Mouse (Mus musculus) forebrain, embryonic 14.5 days (tissue): ENCODE data around the gene Asxl2. TPM values are rescaled to one million over a fixed set of nuclear protein-coding genes. Genes with fewer than 3 reads are reported as not detected.

Source experiments
- ATAC-seq: fragments of 200-750 bp; cut with Nextera tagmentation; 2 replicates; pipeline ENCODE4 v1.8.0; 2017; ENCODE audit warnings: mild to moderate bottlenecking, moderate library complexity
- DNase-seq: peaks from one replicate; pipeline ENCODE4 v3.0.0-alpha.2; 2015; ENCODE audit warnings: low spot score
- H3K27ac ChIP-seq: fragments of 300-500 bp; sonication (generic); 2 replicates; pipeline ENCODE4 v1.5.1; 2014; ENCODE audit warnings: low read depth, mild to moderate bottlenecking, control low read depth, low read length, moderate library complexity
- H3K27me3 ChIP-seq: fragments of 300-500 bp; sonication (generic); replicated peaks from 2 replicates; pipeline ENCODE4 v1.6.1; 2014; ENCODE audit warnings: low read length, control low read depth, mixed read lengths; ENCODE audit not compliant: control insufficient read depth, insufficient read depth
- H3K36me3 ChIP-seq: fragments of 300-500 bp; sonication (generic); 2 replicates; pipeline ENCODE4 v1.6.1; 2014; ENCODE audit warnings: low read length, control low read depth; ENCODE audit not compliant: control insufficient read depth, insufficient read depth
- H3K4me1 ChIP-seq: fragments of 300-500 bp; sonication (generic); 2 replicates; pipeline ENCODE4 v1.6.1; 2014; ENCODE audit warnings: antibody characterized with exemption, low read length, control low read depth; ENCODE audit not compliant: control insufficient read depth, insufficient read depth
- H3K4me2 ChIP-seq: fragments of 300-500 bp; sonication (generic); 2 replicates; pipeline ENCODE4 v1.6.1; 2014; ENCODE audit warnings: mild to moderate bottlenecking, control low read depth, low read length
- H3K4me3 ChIP-seq: fragments of 300-500 bp; sonication (generic); 2 replicates; pipeline ENCODE4 v1.5.1; 2014; ENCODE audit warnings: low read depth, low read length, control low read depth
- H3K9ac ChIP-seq: fragments of 300-500 bp; sonication (generic); 2 replicates; pipeline ENCODE4 v1.6.1; 2014; ENCODE audit warnings: mild to moderate bottlenecking, low read length, control low read depth, moderate library complexity
- H3K9me3 ChIP-seq: fragments of 300-500 bp; sonication (generic); replicated peaks from 2 replicates; pipeline ENCODE4 v1.6.1; 2016; ENCODE audit warnings: low read length, control low read depth, mixed read lengths; ENCODE audit not compliant: control insufficient read depth
- WGBS: fragments of 180-500 bp; shearing (Covaris S2); extraction: QIAGEN DNeasy Blood & Tissue Kit; methylation state at CpG from one replicate; pipeline ENCODE4 v1.1.7; 2014; 5-methylcytosine and 5-hydroxymethylcytosine counted together
- polyA plus RNA-seq: library from polyadenylated mRNA; unstranded; fragments of >200 nt; fragmentation: Nextera tagmentation; extraction: Ambion mirVana; gene quantifications from 2 replicates; pipeline ENCODE4 v1.2.1, GENCODE M21; 2014

The Asxl2 gene
- polyA plus RNA-seq, 1 experiment from 2014 or later, result 8.9 TPM

DNA sequence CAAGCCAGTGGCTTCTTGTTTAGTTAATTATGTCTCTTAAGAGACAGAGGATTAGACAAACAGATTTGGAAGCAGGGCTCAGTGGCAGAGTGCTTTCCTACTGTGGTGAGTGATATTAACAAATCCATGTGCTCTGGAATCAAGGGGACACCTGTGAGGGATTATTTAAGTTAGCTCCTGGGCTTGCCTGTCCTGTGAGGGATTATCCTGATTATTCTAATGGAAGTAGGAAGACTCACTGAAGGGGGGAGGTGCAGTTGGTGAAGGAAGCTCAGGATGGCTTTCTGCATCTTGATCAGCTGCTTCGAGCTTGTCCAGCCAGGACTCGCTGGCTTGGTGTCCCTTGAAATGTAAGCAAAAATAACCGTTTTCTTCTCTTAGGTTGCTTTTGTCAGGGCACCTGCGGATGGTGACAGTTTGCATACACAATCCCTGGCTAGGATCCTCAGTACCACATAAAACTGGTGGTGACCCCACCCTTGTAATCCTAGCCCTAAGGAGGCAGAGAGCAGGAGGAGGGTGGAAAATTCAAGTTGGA is 119.5 kb downstream of the Asxl2 start:
- Histone ChIP-seq H3K9me3 (no peaks in the 10 kb centered on the region), H3K4me3 (no peak overlapping the region), H3K27me3 (no peaks in the 10 kb centered on the region), H3K36me3 (no peaks in the 10 kb centered on the region), H3K27ac (no peak overlapping the region), H3K4me2 (no peak overlapping the region), H3K9ac (no peak overlapping the region), H3K4me1 (no peaks in the 10 kb centered on the region)
- 21% methylated on average over 4 of the region's 4 CpGs for WGBS
- ATAC-seq (no peak), DNase-seq (no peak)

DNA sequence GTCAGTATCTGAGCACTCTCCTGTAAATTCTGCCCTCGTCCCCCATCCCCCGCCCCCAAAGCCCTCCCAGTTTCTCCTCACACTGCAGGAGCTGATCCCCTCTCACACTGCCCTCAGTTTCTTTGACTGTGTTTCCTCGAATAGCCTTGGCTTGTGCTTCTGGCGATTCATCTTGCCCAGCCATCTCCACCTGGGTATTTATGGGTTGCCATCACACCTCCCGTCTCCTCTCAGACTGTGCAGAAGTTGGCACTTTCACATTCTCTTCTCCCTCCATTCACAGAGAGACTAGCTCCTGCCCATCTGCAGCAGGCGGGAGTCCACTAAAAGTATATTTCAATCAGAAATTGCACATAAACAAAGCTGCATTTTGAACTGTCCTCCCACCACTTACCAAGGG is 120.1 kb downstream of the Asxl2 start:
- H3K9ac ChIP-seq, result no peak overlapping the region
- H3K4me3 ChIP-seq, result no peak overlapping the region
- WGBS, result 34% methylated on average over 6 of the region's 6 CpGs
- H3K4me1 ChIP-seq, result no peaks in the 10 kb centered on the region
- no peak overlapping the region for H3K4me2 ChIP-seq
- H3K36me3 ChIP-seq, result no peaks in the 10 kb centered on the region
- no peaks in the 10 kb centered on the region for H3K9me3 ChIP-seq
- H3K27me3 ChIP-seq, result no peaks in the 10 kb centered on the region
- H3K27ac ChIP-seq, result no peak overlapping the region
- DNase-seq, result no peak
- no peak for ATAC-seq

DNA sequence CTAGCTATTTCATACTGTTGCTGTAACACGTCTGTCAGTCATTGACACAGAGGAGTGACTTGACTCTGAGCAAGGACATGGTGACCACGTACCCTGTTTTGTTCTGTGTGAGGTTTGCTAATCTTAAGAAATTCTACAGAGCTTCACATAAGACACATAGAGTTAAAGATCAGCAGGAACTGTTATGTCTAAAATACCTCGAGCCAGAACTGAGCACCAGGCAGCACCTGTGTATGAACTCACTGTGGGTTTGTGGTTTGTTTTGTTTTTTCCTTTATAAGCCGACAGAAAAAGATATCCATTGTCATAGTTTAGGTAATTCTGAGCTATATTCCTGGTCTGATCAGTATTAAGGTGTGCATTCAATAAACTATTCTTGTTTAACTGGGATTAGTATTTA is 120.8 kb downstream of the Asxl2 start:
- H3K36me3 ChIP-seq, result no peaks in the 10 kb centered on the region
- H3K4me2 ChIP-seq, result no peak overlapping the region
- no peak overlapping the region for H3K9ac ChIP-seq
- H3K9me3 ChIP-seq, result no peaks in the 10 kb centered on the region
- 52% methylated on average over 4 of the region's 4 CpGs for WGBS
- DNase-seq, result no peak
- no peak overlapping the region for H3K27ac ChIP-seq
- H3K27me3 ChIP-seq, result no peaks in the 10 kb centered on the region
- no peaks in the 10 kb centered on the region for H3K4me1 ChIP-seq
- H3K4me3 ChIP-seq, result no peak overlapping the region
- no peak for ATAC-seq

DNA sequence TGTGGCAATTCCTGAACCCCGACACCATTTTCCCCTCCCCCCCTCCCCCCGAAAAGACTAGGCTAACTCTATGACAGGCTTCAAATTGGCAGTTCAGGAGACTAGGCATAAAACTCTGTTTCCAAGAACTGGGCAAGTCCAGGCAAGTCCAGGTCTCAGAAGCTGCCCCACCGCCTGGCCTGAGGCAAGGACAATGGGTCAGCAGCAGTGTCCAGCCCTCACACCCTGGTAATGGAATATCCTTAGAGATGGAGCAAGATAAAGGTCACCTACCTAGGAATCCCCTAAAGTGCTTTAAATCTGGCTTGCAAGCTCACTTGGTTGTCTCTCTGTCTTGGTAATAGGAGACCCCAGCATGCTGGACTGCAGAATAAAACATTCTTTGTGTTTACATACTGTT is 121.3 kb downstream of the Asxl2 start:
- Histone ChIP-seq H3K9ac (no peak overlapping the region), H3K4me1 (no peaks in the 10 kb centered on the region), H3K27ac (no peak overlapping the region), H3K27me3 (no peaks in the 10 kb centered on the region), H3K4me3 (no peak overlapping the region), H3K4me2 (no peak overlapping the region), H3K36me3 (no peaks in the 10 kb centered on the region), H3K9me3 (no peaks in the 10 kb centered on the region)
- no peak for ATAC-seq
- 65% methylated on average over 3 of the region's 3 CpGs for WGBS
- DNase-seq, result no peak

DNA sequence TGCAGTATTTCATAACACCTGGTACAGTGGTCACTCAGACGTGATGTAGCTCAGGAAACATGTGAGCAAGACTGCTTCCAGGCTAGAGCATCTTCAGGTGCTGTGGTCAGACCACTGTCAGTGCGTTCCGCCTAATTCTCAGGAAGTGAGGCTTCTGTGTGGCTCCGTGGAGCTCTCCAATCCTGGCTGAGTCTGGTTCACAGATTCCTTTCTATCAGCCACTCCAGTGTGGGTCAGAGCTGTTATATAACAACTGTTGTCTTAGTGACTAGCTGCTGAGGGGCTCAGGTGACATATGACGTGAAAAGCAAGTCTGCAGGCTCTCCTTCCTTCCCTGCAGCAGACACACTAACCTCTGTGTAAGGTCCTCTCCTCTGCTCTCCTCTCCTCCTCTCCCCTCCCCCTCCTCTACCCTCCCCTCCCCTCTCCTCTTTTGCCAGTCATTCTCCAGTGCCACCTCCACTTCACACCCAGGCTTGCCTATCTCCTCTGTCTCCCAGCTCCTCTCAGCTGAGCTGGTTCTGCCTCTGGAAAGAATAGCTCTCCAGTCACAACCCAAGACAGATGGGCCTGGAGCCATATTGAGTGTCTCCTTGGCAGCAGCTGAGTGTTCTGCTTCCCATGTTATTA is 122.0 kb downstream of the Asxl2 start:
- no peak overlapping the region for H3K9ac ChIP-seq
- ATAC-seq, result no peak
- no peaks in the 10 kb centered on the region for H3K9me3 ChIP-seq
- no peaks in the 10 kb centered on the region for H3K27me3 ChIP-seq
- H3K27ac ChIP-seq, result no peak overlapping the region
- DNase-seq, result peak; percentile 43
- no peak overlapping the region for H3K4me2 ChIP-seq
- no peak overlapping the region for H3K4me3 ChIP-seq
- WGBS, result 67% methylated on average over 5 of the region's 5 CpGs
- no peaks in the 10 kb centered on the region for H3K4me1 ChIP-seq
- no peaks in the 10 kb centered on the region for H3K36me3 ChIP-seq

DNA sequence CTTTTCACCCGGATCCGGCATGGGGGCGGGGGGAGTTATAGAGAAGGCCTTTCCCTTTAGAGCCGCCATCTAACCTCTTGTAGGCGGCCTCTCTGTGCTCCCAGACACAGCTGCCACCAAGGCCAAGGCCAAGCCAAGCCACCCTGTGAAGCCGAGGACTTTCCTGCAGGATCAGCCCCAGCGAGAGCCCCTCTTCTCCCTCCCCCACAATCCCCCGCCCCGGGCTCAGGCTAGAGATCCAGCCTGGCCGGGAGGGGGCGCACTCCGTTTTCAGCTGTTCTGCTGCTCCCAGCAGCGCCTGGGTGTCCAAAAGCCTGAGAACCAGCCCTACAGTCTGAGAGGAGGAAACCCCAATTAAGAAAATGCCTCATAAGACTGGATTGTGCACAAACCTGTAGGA is 123.6 kb downstream of the Asxl2 start:
- Histone ChIP-seq H3K36me3 (no peaks in the 10 kb centered on the region), H3K27ac (no peak overlapping the region), H3K27me3 (no peaks in the 10 kb centered on the region), H3K4me3 (no peak overlapping the region), H3K9ac (no peak overlapping the region), H3K4me1 (no peaks in the 10 kb centered on the region), H3K4me2 (no peak overlapping the region), H3K9me3 (no peaks in the 10 kb centered on the region)
- no peak for ATAC-seq
- 9% methylated on average over 12 of the region's 13 CpGs for WGBS
- DNase-seq, result peak; percentile 16

Other genes with a start within 250 kb of the Asxl2 start
- gene Rab10, start 116.9 kb upstream of the Asxl2 start, polyA plus RNA-seq, result 120 and 133 TPM in 2 replicates
- gene Kif3c, start 61.7 kb upstream of the Asxl2 start, polyA plus RNA-seq, result 50.8 and 78.5 TPM in 2 replicates
- gene Dtnb, start 145.5 kb downstream of the Asxl2 start, polyA plus RNA-seq, result 27.3 and 34.8 TPM in 2 replicates